Mouse (Mus musculus) heart, postnatal 0 days (tissue): ENCODE measurements around the gene Gm10337. TPM values are rescaled to one million over a fixed set of nuclear protein-coding genes. Genes with fewer than 3 reads are reported as not detected.

Source experiments
- ATAC-seq: fragments of 200-750 bp; cut with Nextera tagmentation; 2 replicates; pipeline ENCODE4 v1.8.0; 2017; ENCODE audit warnings: low read depth, moderate number of reproducible peaks, moderate library complexity; ENCODE audit not compliant: insufficient read depth
- DNase-seq: peaks from one replicate; pipeline ENCODE4 v3.0.0-alpha.2; 2016; ENCODE audit warnings: low spot score
- H3K27ac ChIP-seq: fragments of 300-500 bp; sonication (generic); 2 replicates; pipeline ENCODE4 v1.5.1; 2014; ENCODE audit warnings: low read depth, mild to moderate bottlenecking
- H3K27me3 ChIP-seq: fragments of 300-500 bp; sonication (generic); 2 replicates; pipeline ENCODE4 v1.6.1; 2014; ENCODE audit warnings: low read length, mixed read lengths; ENCODE audit not compliant: control insufficient read depth, insufficient read depth
- H3K36me3 ChIP-seq: fragments of 300-500 bp; sonication (generic); replicated peaks from 2 replicates; pipeline ENCODE4 v1.6.1; 2014; ENCODE audit warnings: low read length, mixed read lengths; ENCODE audit not compliant: control insufficient read depth, insufficient read depth
- H3K4me1 ChIP-seq: fragments of 300-500 bp; sonication (generic); 2 replicates; pipeline ENCODE4 v1.6.1; 2014; ENCODE audit warnings: antibody characterized with exemption; ENCODE audit not compliant: control insufficient read depth, insufficient read depth
- H3K4me2 ChIP-seq: fragments of 300-500 bp; sonication (generic); 2 replicates; pipeline ENCODE4 v1.6.1; 2014; ENCODE audit warnings: low read depth, mild to moderate bottlenecking, low read length, moderate library complexity
- H3K4me3 ChIP-seq: fragments of 300-500 bp; sonication (generic); 2 replicates; pipeline ENCODE4 v1.5.1; 2014; ENCODE audit warnings: low read depth, low read length
- H3K9ac ChIP-seq: fragments of 300-500 bp; sonication (generic); replicated peaks from 2 replicates; pipeline ENCODE4 v1.6.1; 2014; ENCODE audit warnings: low read depth, low read length, mixed read lengths
- H3K9me3 ChIP-seq: fragments of 300-500 bp; sonication (generic); replicated peaks from 2 replicates; pipeline ENCODE4 v1.6.1; 2016; ENCODE audit warnings: low read length; ENCODE audit not compliant: control insufficient read depth
- CTCF ChIP-seq: IDR thresholded peaks from 2 replicates; pipeline ENCODE4 v1.5.1; 2016; ENCODE audit warnings: antibody characterized with exemption, control low read depth, low read depth
- EP300 ChIP-seq: IDR thresholded peaks from 2 replicates; pipeline ENCODE4 v1.6.1; 2016; ENCODE audit warnings: antibody characterized with exemption, low read depth
- WGBS: fragments of 180-500 bp; shearing (Covaris S2); extraction: QIAGEN DNeasy Blood & Tissue Kit; methylation state at CpG from one replicate; pipeline ENCODE4 v1.1.7; 2014; 5-methylcytosine and 5-hydroxymethylcytosine counted together
- polyA plus RNA-seq: library from polyadenylated mRNA; unstranded; fragments of >200 nt; fragmentation: Nextera tagmentation; extraction: Ambion mirVana; gene quantifications from 2 replicates; pipeline ENCODE4 v1.2.1, GENCODE M21; 2015
- total RNA-seq: library from RNA; depleted of rRNA; stranded (reverse); fragments of >200 nt; gene quantifications from 2 replicates; pipeline ENCODE4 v1.2.3, GENCODE M21; 2014; ENCODE audit warnings: low replicate concordance

The Gm10337 gene
- total and polyA plus RNA-seq, 2 experiments from 2014 or later: not detected

DNA sequence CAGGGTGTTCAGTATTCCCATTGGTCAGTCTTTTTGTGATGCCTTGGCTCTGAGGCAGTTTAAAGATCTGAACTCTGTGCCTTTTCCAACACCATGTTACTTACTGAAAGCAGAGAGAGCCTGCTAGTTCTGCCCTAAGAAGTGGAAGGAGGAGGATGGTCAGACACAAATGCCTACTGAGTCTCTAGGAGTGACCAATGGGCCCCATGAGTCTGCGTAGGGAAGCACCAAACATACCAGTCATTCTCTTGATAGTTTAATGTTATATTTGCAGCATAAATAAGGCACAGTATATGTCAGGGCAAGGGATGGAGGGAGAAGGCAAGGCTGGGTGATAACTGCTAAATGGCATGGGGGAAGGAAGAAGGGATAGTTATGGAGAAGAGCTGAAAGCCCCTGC, 24.9 kb downstream of the Gm10337 start:
- Histone ChIP-seq H3K36me3 (peaks cover 87% of the 10 kb centered on the region), H3K27me3 (no peaks in the 10 kb centered on the region), H3K27ac (no peak overlapping the region), H3K4me1 (no peaks in the 10 kb centered on the region), H3K4me3 (no peak overlapping the region), H3K4me2 (no peak overlapping the region), H3K9me3 (no peaks in the 10 kb centered on the region), H3K9ac (no peak overlapping the region)
- ATAC-seq (no peak), DNase-seq (no peak)
- TF ChIP-seq CTCF (no peak), EP300 (no peak)
- 97% methylated on average over 1 of the region's 1 CpGs for WGBS

DNA sequence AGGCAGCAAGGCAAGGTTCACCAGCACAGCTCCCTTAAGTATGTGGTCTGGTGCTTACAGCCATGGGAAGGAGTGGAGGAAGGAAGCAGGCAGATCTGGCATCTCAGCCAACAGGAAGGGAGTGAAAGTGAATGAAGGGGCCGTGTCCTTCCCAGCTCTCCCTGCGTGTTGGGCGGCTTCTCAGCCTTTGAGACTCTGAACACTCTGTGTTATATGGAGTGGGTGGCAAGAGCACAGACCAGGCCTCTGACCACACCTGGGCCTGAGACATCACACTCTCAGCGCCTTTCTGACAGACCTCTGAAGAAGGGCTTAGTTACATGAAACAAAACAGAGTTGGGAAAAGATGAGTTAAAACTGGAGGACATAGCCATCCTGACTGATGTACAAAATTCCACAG, 27.0 kb downstream of the Gm10337 start:
- H3K36me3 ChIP-seq: peaks cover 89% of the 10 kb centered on the region
- no peak overlapping the region for H3K4me3 ChIP-seq
- WGBS: 75% methylated on average over 4 of the region's 4 CpGs
- TF ChIP-seq CTCF (no peak), EP300 (no peak)
- H3K9me3 ChIP-seq: no peaks in the 10 kb centered on the region
- no peaks in the 10 kb centered on the region for H3K4me1 ChIP-seq
- H3K27me3 ChIP-seq: no peaks in the 10 kb centered on the region
- H3K4me2 ChIP-seq: no peak overlapping the region
- no peak overlapping the region for H3K27ac ChIP-seq
- DNase-seq: no peak
- H3K9ac ChIP-seq: no peak overlapping the region
- ATAC-seq: no peak

GRCm38 (mm10) chr15:102531586-102531985, 28.1 kb downstream of the Gm10337 start:
- DNase-seq (no peak), ATAC-seq (no peak)
- WGBS: 86% methylated on average over 4 of the region's 4 CpGs
- Histone ChIP-seq H3K4me3 (no peak overlapping the region), H3K27me3 (no peaks in the 10 kb centered on the region), H3K4me2 (no peak overlapping the region), H3K27ac (no peak overlapping the region), H3K9ac (no peak overlapping the region), H3K36me3 (peaks cover 89% of the 10 kb centered on the region), H3K4me1 (no peaks in the 10 kb centered on the region), H3K9me3 (no peaks in the 10 kb centered on the region)
- TF ChIP-seq EP300: no peak
- no peak for TF ChIP-seq CTCF

DNA sequence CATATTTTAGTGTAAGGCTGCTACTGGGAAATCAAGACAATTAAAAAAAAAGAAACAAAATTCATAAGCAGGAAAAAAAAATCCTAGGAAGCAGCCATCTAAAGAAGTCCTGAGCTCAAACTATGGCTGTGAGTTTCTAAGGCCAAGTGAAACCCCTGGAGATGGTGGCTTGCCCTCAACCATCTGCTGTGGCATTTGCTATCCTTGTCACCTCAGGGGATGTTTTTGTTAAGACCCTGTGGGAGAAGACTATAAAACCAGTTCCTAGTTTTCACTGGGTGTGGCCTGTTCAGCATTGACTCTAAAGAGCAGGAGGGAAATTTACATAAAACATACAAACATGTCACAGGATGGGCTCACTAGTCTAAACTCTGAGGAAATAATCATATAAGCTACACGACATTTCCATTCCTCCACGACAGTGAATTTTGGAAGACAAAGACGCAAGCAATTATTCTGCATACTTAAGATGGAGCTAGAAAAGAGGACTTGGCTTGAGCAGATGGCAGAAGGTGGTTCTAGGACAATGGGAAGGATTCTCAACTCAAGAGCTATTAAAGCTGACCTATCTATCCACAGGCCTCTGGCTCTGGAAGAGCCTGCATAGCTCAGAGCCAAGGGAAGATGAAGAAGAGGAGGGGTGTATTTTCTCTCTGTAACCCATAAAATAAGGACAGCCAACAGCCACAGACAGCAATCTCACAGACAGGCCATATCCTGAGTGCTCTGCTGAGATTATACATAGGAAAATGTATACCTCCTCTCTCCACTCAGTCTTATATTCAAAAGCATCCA, 28.8 kb downstream of the Gm10337 start:
- ATAC-seq: no peak
- no peak overlapping the region for H3K9ac ChIP-seq
- H3K4me3 ChIP-seq: no peak overlapping the region
- WGBS: 89% methylated on average over 3 of the region's 3 CpGs
- no peaks in the 10 kb centered on the region for H3K9me3 ChIP-seq
- H3K27me3 ChIP-seq: no peaks in the 10 kb centered on the region
- no peak for TF ChIP-seq EP300
- TF ChIP-seq CTCF: no peak
- no peak for DNase-seq
- no peak overlapping the region for H3K4me2 ChIP-seq
- no peak overlapping the region for H3K27ac ChIP-seq
- no peaks in the 10 kb centered on the region for H3K4me1 ChIP-seq
- H3K36me3 ChIP-seq: peaks cover 92% of the 10 kb centered on the region

DNA sequence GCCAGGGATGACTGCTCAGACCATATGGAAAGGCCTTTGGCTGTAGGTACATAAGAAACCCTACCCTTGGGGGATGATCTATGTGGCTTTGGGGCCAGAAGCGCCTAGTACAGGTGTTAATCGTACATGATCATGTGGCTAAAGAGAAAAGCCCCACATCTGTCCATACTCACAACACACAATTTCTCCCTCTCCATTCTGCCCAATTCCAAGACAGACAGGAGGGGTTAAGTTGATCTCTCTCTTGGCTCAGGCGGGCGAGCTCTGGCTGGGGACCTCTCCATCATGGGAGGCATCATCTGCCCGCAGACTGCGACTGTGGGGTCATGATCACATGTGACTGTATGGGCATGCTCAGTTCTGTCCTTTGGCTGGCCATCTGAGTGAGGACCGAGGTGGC, 30.4 kb downstream of the Gm10337 start:
- Histone ChIP-seq H3K4me1 (no peaks in the 10 kb centered on the region), H3K4me2 (no peak overlapping the region), H3K36me3 (peaks cover 84% of the 10 kb centered on the region), H3K27ac (no peak overlapping the region), H3K9ac (no peak overlapping the region), H3K27me3 (no peaks in the 10 kb centered on the region), H3K4me3 (no peak overlapping the region), H3K9me3 (no peaks in the 10 kb centered on the region)
- TF ChIP-seq CTCF (no peak), EP300 (no peak)
- ATAC-seq (no peak), DNase-seq (no peak)
- 89% methylated on average over 7 of the region's 7 CpGs for WGBS

- Histone ChIP-seq H3K4me3 (no peak overlapping the region), H3K27me3 (no peaks in the 10 kb centered on the region), H3K9ac (no peak overlapping the region), H3K4me2 (no peak overlapping the region), H3K36me3 (peaks cover 74% of the 10 kb centered on the region), H3K4me1 (peaks cover 3% of the 10 kb centered on the region; the same call in 1 of the 2 replicates), H3K27ac (no peak overlapping the region), H3K9me3 (no peaks in the 10 kb centered on the region)
- no peak for ATAC-seq
- TF ChIP-seq EP300 (no peak), CTCF (no peak)
- 87% methylated on average over 4 of the region's 4 CpGs for WGBS
- DNase-seq: no peak
These were observed 41.3 kb downstream of the Gm10337 start for GRCm38 (mm10) chr15:102544801-102545200.
